Mouse (Mus musculus): ENCODE data around the gene Gm10666. TPM values are rescaled to one million over a fixed set of nuclear protein-coding genes. Genes with fewer than 3 reads are reported as not detected.

Gene Gm10666
- polyA plus RNA-seq (2017; shearing (Covaris generic)), result not detected

DNA sequence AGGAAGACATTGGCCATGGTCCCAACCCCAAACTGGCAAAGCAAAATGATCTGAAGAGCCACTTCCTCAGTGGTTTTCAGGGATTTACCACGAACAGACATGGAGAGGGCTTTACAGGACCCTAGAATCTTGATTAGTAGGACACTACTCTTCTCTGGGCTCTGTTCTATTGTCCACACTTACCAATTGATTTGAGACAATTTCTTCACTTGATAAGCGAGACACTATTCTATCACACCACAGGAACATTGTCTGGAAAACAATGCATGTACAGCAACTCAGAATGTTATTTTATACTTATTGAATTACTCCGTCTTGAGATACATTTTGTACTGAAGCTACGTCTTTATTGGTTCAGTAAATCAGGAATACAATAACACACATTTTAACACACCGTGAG is at the start of gene Gm10666:
Gm10666 (minus strand) TSS at position 101 of the 400 bp plus-strand sequence.

DNA sequence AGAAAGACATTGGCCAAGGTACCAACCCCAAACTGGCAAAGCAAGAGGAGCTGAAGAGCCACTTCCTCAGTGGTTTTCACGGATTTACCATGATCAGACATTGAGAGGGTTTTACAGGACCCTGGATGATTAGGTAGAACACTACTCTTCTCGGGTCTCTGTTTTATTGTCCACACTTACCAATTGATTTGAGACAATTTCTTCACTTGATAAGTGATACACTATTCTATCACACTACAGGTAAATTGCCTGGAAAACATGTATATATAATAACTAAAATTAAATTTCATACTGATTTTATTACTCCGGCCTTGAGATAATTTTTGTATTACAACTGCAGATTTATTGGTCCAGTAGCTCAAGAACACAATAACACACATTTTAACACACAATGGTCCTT is 29.4 kb upstream of the Gm10666 start, which contains the start of gene Vmn1r142:
Vmn1r142 (minus strand) TSS at position 101 of the 400 bp plus-strand sequence.

DNA sequence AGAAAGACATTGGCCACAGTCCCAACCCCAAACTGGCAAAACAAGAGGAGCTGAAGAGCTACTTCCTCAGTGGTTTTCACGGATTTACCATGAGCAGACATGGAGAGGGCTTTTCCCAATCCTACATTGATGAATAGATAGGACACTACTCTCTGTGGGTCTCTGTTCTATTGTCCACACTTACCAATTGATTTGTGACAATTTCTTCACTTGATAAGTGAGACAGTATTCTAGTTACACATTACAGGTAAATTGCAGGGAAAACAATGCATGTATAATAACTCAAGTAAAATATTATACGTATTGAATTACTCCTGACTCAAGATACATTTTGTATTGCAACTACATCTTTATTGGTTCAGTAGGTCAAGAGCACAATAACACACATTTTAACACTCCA is 16.4 kb downstream of the Gm10666 start, which contains the start of gene Gm16451:
Gm16451 (minus strand) TSS at position 101 of the 400 bp plus-strand sequence.

Other genes starting within 250 kb of the Gm10666 start
- not detected for gene Gm5891, start 213.4 kb downstream of the Gm10666 start, polyA plus RNA-seq (2017; shearing (Covaris generic))
- not detected for gene Vmn1r137, start 140.2 kb downstream of the Gm10666 start, polyA plus RNA-seq (2017; shearing (Covaris generic))
- gene Vmn1r138, start 105.8 kb downstream of the Gm10666 start, polyA plus RNA-seq (2017; shearing (Covaris generic)), result not detected
- gene Gm6176, start 78.4 kb downstream of the Gm10666 start, polyA plus RNA-seq (2017; shearing (Covaris generic)), result not detected
- not detected for gene Vmn1r139, start 65.7 kb downstream of the Gm10666 start, polyA plus RNA-seq (2017; shearing (Covaris generic))
- gene Gm16451, start 16.5 kb downstream of the Gm10666 start, polyA plus RNA-seq (2017; shearing (Covaris generic)), result not detected
- not detected for gene Vmn1r142, start 29.3 kb upstream of the Gm10666 start, polyA plus RNA-seq (2017; shearing (Covaris generic))
- gene Vmn1r143, start 54.6 kb upstream of the Gm10666 start, polyA plus RNA-seq (2017; shearing (Covaris generic)), result not detected
- gene Gm8653, start 66.5 kb upstream of the Gm10666 start, polyA plus RNA-seq (2017; shearing (Covaris generic)), result not detected
- gene Gm8453, start 94.7 kb upstream of the Gm10666 start, polyA plus RNA-seq (2017; shearing (Covaris generic)), result not detected
- not detected for gene Gm4187, start 195.0 kb upstream of the Gm10666 start, polyA plus RNA-seq (2017; shearing (Covaris generic))
- gene Gm8660, start 236.3 kb upstream of the Gm10666 start, polyA plus RNA-seq (2017; shearing (Covaris generic)), result not detected

Measured in inflammation-experienced regulatory T-cells, adult 16 weeks (primary cell).